Mouse (Mus musculus): ENCODE results near the gene Atp6v1g1.

GRCm38 (mm10) chr4:63507478-63507877 is 37.1 kb upstream of the Atp6v1g1 start:
- no peak for TF ChIP-seq POLR2A (IDR thresholded peaks at IDR 0.05; ENCODE audit: borderline replicate concordance, insufficient read depth, low read length)
- TF ChIP-seq CTCF (IDR thresholded peaks at IDR 0.05; ENCODE audit: borderline replicate concordance, insufficient read depth, low read depth, low read length) = no peak

Measured in cerebellum, adult 2 months (tissue).